In the genomic region with DNA sequence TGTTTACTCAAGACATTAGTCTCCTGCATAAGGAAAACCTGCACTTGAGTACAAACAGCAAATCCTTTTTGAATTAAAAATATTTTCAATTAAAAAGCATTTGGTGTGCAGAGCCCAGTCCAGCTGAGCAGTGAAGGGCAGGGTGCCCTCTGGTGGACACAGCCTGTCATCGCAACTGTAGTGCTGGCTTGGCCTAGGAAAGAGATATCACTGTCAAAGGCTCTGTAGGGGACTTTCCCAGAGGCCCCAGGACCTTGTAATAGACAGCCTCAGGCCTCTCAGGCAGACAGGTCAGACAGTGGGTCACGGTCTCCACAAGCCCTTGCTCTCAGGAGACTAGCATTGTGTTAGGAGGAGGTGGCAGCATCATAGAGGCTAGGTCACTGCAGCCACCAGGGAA, we compare ENCODE assay signal across 8 mouse cellular contexts.
DNase-seq lines count a peak whose midpoint lies in the region; TF ChIP-seq lines count a peak whose summit lies in the region.
"Had no signal": no experiment of that assay in that cellular context is flagged by ENCODE, and none has a peak within 500 bp of the region (broad histone marks: within the 10 kb centered on the region; RNA-seq: fewer than 3 reads in every experiment).

No protein-coding gene starts in this region.

- H3K36me3 ChIP-seq in E14TG2a.4 (ENCODE audit: insufficient read depth, low read length), result no peaks in the 10 kb centered on the region
- peaks cover 99% of the 10 kb centered on the region for H3K36me3 ChIP-seq in megakaryocyte, embryonic 14.5 days (replicated peaks; ENCODE audit: low read length)
- H3K36me3 ChIP-seq: liver, embryonic 15.5 days had no signal

- H3K9me3 ChIP-seq in E14TG2a.4 (ENCODE audit: low read length), result no peaks in the 10 kb centered on the region
- H3K9me3 ChIP-seq in megakaryocyte, embryonic 14.5 days, result no peaks in the 10 kb centered on the region
- H3K9me3 ChIP-seq: liver, embryonic 15.5 days had no signal

- no peak overlapping the region for H3K4me3 ChIP-seq in E14TG2a.4 (replicated peaks; ENCODE audit: low read length)
- no peak overlapping the region for H3K4me3 ChIP-seq in layer of hippocampus, adult 2 months
- peak overlapping the region; percentile 31 for H3K4me3 ChIP-seq in megakaryocyte, embryonic 14.5 days (replicated peaks)
- H3K4me3 ChIP-seq: liver, embryonic 15.5 days had no signal

- DNase-seq in T-cell, adult 2 months (ENCODE audit: low spot score), result peak; percentile 25
- peak; percentile 74 to 81 for DNase-seq in cerebellum, postnatal 36 days
- DNase-seq in gastrocnemius, postnatal 14 days, result peak; percentile 59
- DNase-seq in layer of hippocampus, adult 2 months (ENCODE audit: low spot score in 2 of 2), result peak; percentile 60 to 75
- DNase-seq in right cerebral cortex, postnatal 25 days, result peak; percentile 59

- intact Hi-C loops in gastrocnemius, postnatal 14 days (cut with DNase I; ENCODE audit: low total_unique reads), result no loop called here

- TF ChIP-seq CTCF in E14TG2a.4 (conservative IDR thresholded peaks at IDR 0.05; ENCODE audit: low read length), result peak; percentile 89
- peak; percentile 97 for TF ChIP-seq CTCF in layer of hippocampus, adult 2 months (conservative IDR thresholded peaks at IDR 0.05)

- H3K27me3 ChIP-seq in E14TG2a.4 (ENCODE audit: insufficient read depth, low read length), result peaks cover 8% of the 10 kb centered on the region
- H3K27me3 ChIP-seq in megakaryocyte, embryonic 14.5 days (replicated peaks), result no peaks in the 10 kb centered on the region
- H3K27me3 ChIP-seq: liver, embryonic 15.5 days had no signal

- peak overlapping the region; percentile 43; the same call in 1 of the 2 replicates for H3K27ac ChIP-seq in layer of hippocampus, adult 2 months
- H3K27ac ChIP-seq: liver, embryonic 15.5 days had no signal

- peaks cover 14% of the 10 kb centered on the region for H3K4me1 ChIP-seq in E14TG2a.4 (replicated peaks; ENCODE audit: low read depth, low read length)
- peaks cover 55% of the 10 kb centered on the region for H3K4me1 ChIP-seq in megakaryocyte, embryonic 14.5 days
- H3K4me1 ChIP-seq: liver, embryonic 15.5 days had no signal

Comparison
In these comparisons a context has a peak if more than half of its experiments do, and no peak if none do; other contexts are left out.
1. DNase-seq: peak in every context shown above with its lines; median percentile 78 in cerebellum, postnatal 36 days; 68 in layer of hippocampus, adult 2 months; 59 in gastrocnemius, postnatal 14 days; 59 in right cerebral cortex, postnatal 25 days; 25 in T-cell, adult 2 months.